Comparison of ENCODE assay signal across 8 mouse cellular contexts in genomic region chr12:85338815-85339214, GRCm38 (mm10). TPM values are rescaled to one million over a fixed set of nuclear protein-coding genes. Genes with fewer than 3 reads are reported as not detected.
DNase-seq lines count a peak whose midpoint lies in the region; ATAC-seq lines count a peak whose summit lies in the region.

No protein-coding gene starts in this region.

- peak; percentile 78 for ATAC-seq in kidney, embryonic 15.5 days (replicated peaks; ENCODE audit: low FRiP score)
- peak; percentile 41 for ATAC-seq in activated CD4-positive, CD25-positive, alpha-beta regulatory T cell, adult 4 months
- peak; percentile 63 for ATAC-seq in forebrain, embryonic 16.5 days
- ATAC-seq in liver, embryonic 16.5 days (ENCODE audit: low read depth), result peak; percentile 71

- DNase-seq in kidney, postnatal 10 days, result no peak
- DNase-seq in retina, embryonic 14.5 days (ENCODE audit: low spot score), result no peak
- DNase-seq in urinary bladder, postnatal 14 days (ENCODE audit: low spot score), result no peak
- no peak for DNase-seq in thymus, postnatal 10 days (ENCODE audit: low spot score in 2 of 2)

- no peaks in the 10 kb centered on the region for H3K9me3 ChIP-seq in kidney, embryonic 15.5 days (replicated peaks)
- H3K9me3 ChIP-seq in forebrain, embryonic 16.5 days (ENCODE audit: control insufficient read depth, low read length), result no peaks in the 10 kb centered on the region
- no peaks in the 10 kb centered on the region for H3K9me3 ChIP-seq in liver, embryonic 16.5 days (replicated peaks; ENCODE audit: control insufficient read depth, low read length)

- H3K36me3 ChIP-seq in kidney, embryonic 15.5 days, result peaks cover 39% of the 10 kb centered on the region
- peaks cover 7% of the 10 kb centered on the region for H3K36me3 ChIP-seq in forebrain, embryonic 16.5 days (ENCODE audit: control insufficient read depth, insufficient read depth)
- peaks cover 12% of the 10 kb centered on the region for H3K36me3 ChIP-seq in liver, embryonic 16.5 days (ENCODE audit: control insufficient read depth, insufficient read depth)

- H3K27ac ChIP-seq in kidney, embryonic 15.5 days, result peak overlapping the region; percentile 95
- H3K27ac ChIP-seq in forebrain, embryonic 16.5 days (ENCODE audit: low read length), result peak overlapping the region; percentile 85
- H3K27ac ChIP-seq in liver, embryonic 16.5 days (ENCODE audit: low read length), result peak overlapping the region; percentile 91

- WGBS in kidney, embryonic 15.5 days, result 1% methylated on average over 40 of the region's 42 CpGs
- WGBS in forebrain, embryonic 16.5 days, result under 1% methylated on average over 39 of the region's 42 CpGs
- under 1% methylated on average over 42 of the region's 42 CpGs for WGBS in liver, embryonic 16.5 days (ENCODE audit: insufficient replicate concordance)

- peak overlapping the region; percentile 70 for H3K4me2 ChIP-seq in kidney, embryonic 15.5 days
- H3K4me2 ChIP-seq in forebrain, embryonic 16.5 days (ENCODE audit: low read length), result peak overlapping the region; percentile 54
- H3K4me2 ChIP-seq in liver, embryonic 16.5 days (ENCODE audit: low read depth, low read length), result peak overlapping the region; percentile 73

- H3K4me1 ChIP-seq in kidney, embryonic 15.5 days, result peaks cover 17% of the 10 kb centered on the region
- H3K4me1 ChIP-seq in forebrain, embryonic 16.5 days (replicated peaks; ENCODE audit: control insufficient read depth, insufficient read depth, low read length), result peaks cover 12% of the 10 kb centered on the region
- peaks cover 23% of the 10 kb centered on the region for H3K4me1 ChIP-seq in liver, embryonic 16.5 days (ENCODE audit: control insufficient read depth, low read depth, low read length)

- no peaks in the 10 kb centered on the region for H3K27me3 ChIP-seq in kidney, embryonic 15.5 days
- no peaks in the 10 kb centered on the region for H3K27me3 ChIP-seq in forebrain, embryonic 16.5 days (replicated peaks; ENCODE audit: control insufficient read depth, insufficient read depth, low read length)
- H3K27me3 ChIP-seq in liver, embryonic 16.5 days (ENCODE audit: control insufficient read depth, insufficient read depth, low read depth, low read length), result no peaks in the 10 kb centered on the region

- peak overlapping the region; percentile 99 for H3K4me3 ChIP-seq in kidney, embryonic 15.5 days (replicated peaks)
- H3K4me3 ChIP-seq in forebrain, embryonic 16.5 days (replicated peaks; ENCODE audit: low read length), result peak overlapping the region; percentile 97
- H3K4me3 ChIP-seq in liver, embryonic 16.5 days (ENCODE audit: low read depth, low read length), result peak overlapping the region; percentile 88

- peak overlapping the region; percentile 99 for H3K9ac ChIP-seq in kidney, embryonic 15.5 days
- peak overlapping the region; percentile 92 for H3K9ac ChIP-seq in forebrain, embryonic 16.5 days (replicated peaks; ENCODE audit: low read depth, low read length)
- peak overlapping the region; percentile 91 for H3K9ac ChIP-seq in liver, embryonic 16.5 days (ENCODE audit: low read depth, low read length)

RNA-seq across cellular contexts. Expression of gene Nek9, which starts 0.3 kb away (rescaled TPM):
- polyA plus RNA-seq in kidney, embryonic 15.5 days (2015; fragmentation: Nextera tagmentation; extraction: Ambion mirVana), result 22.3 and 23.0 TPM in 2 replicates
- polyA plus RNA-seq in activated CD4-positive, CD25-positive, alpha-beta regulatory T cell, adult 4 months (2017; shearing (Covaris generic)), result 10 to 100 TPM; 12.2 to 12.4 TPM
- polyA plus RNA-seq in forebrain, embryonic 16.5 days (2015; fragmentation: Nextera tagmentation; extraction: Ambion mirVana), result 13.2 and 13.9 TPM in 2 replicates
- polyA plus RNA-seq in liver, embryonic 16.5 days (2015; fragmentation: Nextera tagmentation; extraction: Ambion mirVana), result 5.4 and 6.9 TPM in 2 replicates

RNA-seq across cellular contexts. Expression of gene Tmed10, which starts 35.8 kb away (rescaled TPM):
- 323 and 334 TPM in 2 replicates for polyA plus RNA-seq in kidney, embryonic 15.5 days (2015; fragmentation: Nextera tagmentation; extraction: Ambion mirVana)
- 100 to 1,000 TPM; 186 to 204 TPM for polyA plus RNA-seq in activated CD4-positive, CD25-positive, alpha-beta regulatory T cell, adult 4 months (2017; shearing (Covaris generic))
- polyA plus RNA-seq in forebrain, embryonic 16.5 days (2015; fragmentation: Nextera tagmentation; extraction: Ambion mirVana), result 150 and 175 TPM in 2 replicates
- polyA plus RNA-seq in liver, embryonic 16.5 days (2015; fragmentation: Nextera tagmentation; extraction: Ambion mirVana), result 158 and 165 TPM in 2 replicates

RNA-seq across cellular contexts. Expression of gene Zc2hc1c, which starts 50.4 kb away (rescaled TPM):
- 2.8 and 3.4 TPM in 2 replicates for polyA plus RNA-seq in kidney, embryonic 15.5 days (2015; fragmentation: Nextera tagmentation; extraction: Ambion mirVana)
- polyA plus RNA-seq in activated CD4-positive, CD25-positive, alpha-beta regulatory T cell, adult 4 months (2017; shearing (Covaris generic)), result under 1 TPM; 0.21 to 0.27 TPM
- polyA plus RNA-seq in forebrain, embryonic 16.5 days (2015; fragmentation: Nextera tagmentation; extraction: Ambion mirVana), result 0.86 and 0.98 TPM in 2 replicates
- 0.08 and 0.13 TPM in 2 replicates for polyA plus RNA-seq in liver, embryonic 16.5 days (2015; fragmentation: Nextera tagmentation; extraction: Ambion mirVana)

RNA-seq across cellular contexts. Expression of gene Acyp1, which starts 50.6 kb away (rescaled TPM):
- polyA plus RNA-seq in kidney, embryonic 15.5 days (2015; fragmentation: Nextera tagmentation; extraction: Ambion mirVana), result 59.5 and 65.4 TPM in 2 replicates
- polyA plus RNA-seq in activated CD4-positive, CD25-positive, alpha-beta regulatory T cell, adult 4 months (2017; shearing (Covaris generic)), result 10 to 100 TPM; 47.4 to 52.5 TPM
- 46.9 and 52.8 TPM in 2 replicates for polyA plus RNA-seq in forebrain, embryonic 16.5 days (2015; fragmentation: Nextera tagmentation; extraction: Ambion mirVana)
- polyA plus RNA-seq in liver, embryonic 16.5 days (2015; fragmentation: Nextera tagmentation; extraction: Ambion mirVana), result 43.3 and 48.8 TPM in 2 replicates
